Mouse (Mus musculus): ENCODE measurements around the gene Prmt9.

Gene Prmt9

GRCm38 (mm10) chr8:77534358-77534992 lies 14.7 kb upstream of the Prmt9 start:
- 82% methylated on average over 8 of the region's 8 CpGs for WGBS

- 76% methylated on average over 5 of the region's 5 CpGs for WGBS
Measured at GRCm38 (mm10) chr8:77535026-77535595, 14.1 kb upstream of the Prmt9 start.

GRCm38 (mm10) chr8:77536821-77537220 lies 12.4 kb upstream of the Prmt9 start:
- 83% methylated on average over 12 of the region's 12 CpGs for WGBS

- 94% methylated on average over 1 of the region's 1 CpGs for WGBS
Measured at GRCm38 (mm10) chr8:77538256-77538655, 10.9 kb upstream of the Prmt9 start.

- 81% methylated on average over 6 of the region's 6 CpGs for WGBS
Measured at GRCm38 (mm10) chr8:77543152-77543777, 5.9 kb upstream of the Prmt9 start.

GRCm38 (mm10) chr8:77544428-77544827 lies 4.8 kb upstream of the Prmt9 start:
- WGBS = 82% methylated on average over 3 of the region's 3 CpGs

GRCm38 (mm10) chr8:77545616-77546015 lies 3.6 kb upstream of the Prmt9 start:
- WGBS = 85% methylated on average over 4 of the region's 4 CpGs

GRCm38 (mm10) chr8:77549881-77550580 lies 834 bp downstream of the Prmt9 start:
- 6% methylated on average over 7 of the region's 7 CpGs for WGBS

GRCm38 (mm10) chr8:77552491-77552890 lies 3.3 kb downstream of the Prmt9 start:
- 95% methylated on average over 3 of the region's 3 CpGs for WGBS

- 88% methylated on average over 3 of the region's 3 CpGs for WGBS
Measured at GRCm38 (mm10) chr8:77561441-77561840, 12.2 kb downstream of the Prmt9 start.

GRCm38 (mm10) chr8:77574229-77574628 lies 25.0 kb downstream of the Prmt9 start:
- WGBS = 85% methylated on average over 5 of the region's 5 CpGs

- WGBS = 92% methylated on average over 7 of the region's 7 CpGs
Measured at GRCm38 (mm10) chr8:77577674-77578073, 28.5 kb downstream of the Prmt9 start.

- WGBS = 82% methylated on average over 4 of the region's 4 CpGs
Measured at GRCm38 (mm10) chr8:77584174-77584573, 35.0 kb downstream of the Prmt9 start.

GRCm38 (mm10) chr8:77609621-77610020 lies 60.4 kb downstream of the Prmt9 start:
- WGBS = 6% methylated on average over 7 of the region's 7 CpGs

GRCm38 (mm10) chr8:77610374-77610969 lies 61.3 kb downstream of the Prmt9 start, which contains the start of gene Tmem184c:
Gene Tmem184c, minus strand, starts transcription at chr8:77610698.
- WGBS = under 1% methylated on average over 36 of the region's 36 CpGs

- 50% methylated on average over 2 of the region's 2 CpGs for WGBS
Measured at GRCm38 (mm10) chr8:77617916-77618315, 68.7 kb downstream of the Prmt9 start.

- WGBS = 77% methylated on average over 7 of the region's 7 CpGs
Measured at GRCm38 (mm10) chr8:77623677-77624209, 74.5 kb downstream of the Prmt9 start.

- 14% methylated on average over 15 of the region's 15 CpGs for WGBS
Measured at GRCm38 (mm10) chr8:77629858-77630537, 80.8 kb downstream of the Prmt9 start.

- 68% methylated on average over 3 of the region's 3 CpGs for WGBS
Measured at GRCm38 (mm10) chr8:77630691-77631090, 81.5 kb downstream of the Prmt9 start.
